In genomic region chr1:39877981-39878380, GRCm38 (mm10) we compare ENCODE assay signal across 23 mouse cellular contexts. TPM values are rescaled to one million over a fixed set of nuclear protein-coding genes. Genes with fewer than 3 reads are reported as not detected.
DNase-seq lines count a peak whose midpoint lies in the region; ATAC-seq lines count a peak whose summit lies in the region.
"Had no signal": no experiment of that assay in that cellular context is flagged by ENCODE, and none has a peak within 500 bp of the region (broad histone marks: within the 10 kb centered on the region; RNA-seq: fewer than 3 reads in every experiment).

No protein-coding gene starts in this region.

- peak; percentile 77 for DNase-seq in heart, adult 11 months
- no peak for DNase-seq in heart, postnatal 36 days
- DNase-seq in kidney, postnatal 25 days, result no peak
- no peak for DNase-seq in forebrain, embryonic 11.5 days (ENCODE audit: low spot score)
- DNase-seq: adrenal gland, postnatal 10 days; cerebellum, adult 2 months; cerebellum, postnatal 25 days; gastrocnemius, postnatal 25 days; kidney, postnatal 10 days; lung, postnatal 4 days; right cerebral cortex, adult 18-20 months; right cerebral cortex, postnatal 4 days; thymus, postnatal 14 days had no signal

- H3K27me3 ChIP-seq in kidney, embryonic 15.5 days, result no peaks in the 10 kb centered on the region
- H3K27me3 ChIP-seq in midbrain, embryonic 15.5 days (replicated peaks), result no peaks in the 10 kb centered on the region
- H3K27me3 ChIP-seq in forebrain, embryonic 11.5 days (ENCODE audit: control insufficient read depth, insufficient read depth, low read length), result no peaks in the 10 kb centered on the region
- H3K27me3 ChIP-seq: embryonic facial prominence, embryonic 13.5 days; forebrain, embryonic 15.5 days; neural tube, embryonic 15.5 days had no signal

- H3K4me2 ChIP-seq in kidney, embryonic 15.5 days, result 0 out of 2 replicates have a peak overlapping the region, but pooled peaks have one; percentile 10
- no peak overlapping the region for H3K4me2 ChIP-seq in midbrain, embryonic 15.5 days
- H3K4me2 ChIP-seq in forebrain, embryonic 11.5 days (ENCODE audit: low read depth, low read length, severe bottlenecking), result no peak overlapping the region
- H3K4me2 ChIP-seq: embryonic facial prominence, embryonic 13.5 days; forebrain, embryonic 15.5 days; hindbrain, embryonic 14.5 days; neural tube, embryonic 15.5 days had no signal

- H3K4me1 ChIP-seq in kidney, embryonic 15.5 days, result peaks cover 10% of the 10 kb centered on the region
- peaks cover 11% of the 10 kb centered on the region for H3K4me1 ChIP-seq in brown adipose tissue, adult 24 weeks (ENCODE audit: control insufficient read depth, insufficient read depth, insufficient read length, low read length)
- no peaks in the 10 kb centered on the region for H3K4me1 ChIP-seq in midbrain, embryonic 15.5 days
- H3K4me1 ChIP-seq in forebrain, embryonic 11.5 days (replicated peaks; ENCODE audit: control insufficient read depth, insufficient read depth, low read length), result no peaks in the 10 kb centered on the region
- H3K4me1 ChIP-seq: forebrain, embryonic 15.5 days; neural tube, embryonic 15.5 days had no signal

- H3K9me3 ChIP-seq in kidney, embryonic 15.5 days (replicated peaks), result no peaks in the 10 kb centered on the region
- H3K9me3 ChIP-seq in midbrain, embryonic 15.5 days, result no peaks in the 10 kb centered on the region
- H3K9me3 ChIP-seq in forebrain, embryonic 11.5 days (ENCODE audit: control insufficient read depth, low read length), result no peaks in the 10 kb centered on the region
- H3K9me3 ChIP-seq: embryonic facial prominence, embryonic 13.5 days; forebrain, embryonic 15.5 days; neural tube, embryonic 15.5 days had no signal

- H3K4me3 ChIP-seq in kidney, embryonic 15.5 days (replicated peaks), result no peak overlapping the region
- no peak overlapping the region; the same call in 1 of the 2 replicates for H3K4me3 ChIP-seq in brown adipose tissue, adult 24 weeks (ENCODE audit: insufficient read depth, low read depth, low read length)
- no peak overlapping the region for H3K4me3 ChIP-seq in midbrain, embryonic 15.5 days
- no peak overlapping the region for H3K4me3 ChIP-seq in forebrain, embryonic 11.5 days (ENCODE audit: low read depth, low read length)
- H3K4me3 ChIP-seq: embryonic facial prominence, embryonic 13.5 days; forebrain, embryonic 15.5 days; neural tube, embryonic 15.5 days had no signal

- peak overlapping the region; percentile 54; the same call in 1 of the 2 replicates for H3K27ac ChIP-seq in kidney, embryonic 15.5 days
- H3K27ac ChIP-seq in brown adipose tissue, adult 24 weeks (replicated peaks; ENCODE audit: low read depth, low read length), result peak overlapping the region; percentile 76
- no peak overlapping the region for H3K27ac ChIP-seq in midbrain, embryonic 15.5 days
- no peak overlapping the region for H3K27ac ChIP-seq in forebrain, embryonic 11.5 days (ENCODE audit: low read depth, low read length)
- H3K27ac ChIP-seq: embryonic facial prominence, embryonic 13.5 days; forebrain, embryonic 15.5 days; hindbrain, embryonic 14.5 days; neural tube, embryonic 15.5 days had no signal

- no peak overlapping the region for H3K9ac ChIP-seq in kidney, embryonic 15.5 days
- H3K9ac ChIP-seq in midbrain, embryonic 15.5 days, result no peak overlapping the region
- no peak overlapping the region for H3K9ac ChIP-seq in forebrain, embryonic 11.5 days (ENCODE audit: low read length)
- H3K9ac ChIP-seq: embryonic facial prominence, embryonic 13.5 days; forebrain, embryonic 15.5 days; hindbrain, embryonic 14.5 days; neural tube, embryonic 15.5 days had no signal

- intact Hi-C loops in heart, postnatal 36 days (cut with DNase I), result no loop called here

- ATAC-seq in kidney, embryonic 15.5 days (replicated peaks; ENCODE audit: low FRiP score), result no peak
- ATAC-seq in midbrain, embryonic 15.5 days (replicated peaks), result no peak
- no peak for ATAC-seq in forebrain, embryonic 11.5 days (replicated peaks; ENCODE audit: low FRiP score)
- ATAC-seq: activated CD4-positive, CD25-positive, alpha-beta regulatory T cell, adult 4 months; forebrain, embryonic 15.5 days; inflammation-experienced regulatory T-cells, adult 6 months; midbrain, embryonic 16.5 days had no signal

- 45% methylated on average over 3 of the region's 3 CpGs for WGBS in kidney, embryonic 15.5 days
- 78% methylated on average over 3 of the region's 3 CpGs for WGBS in midbrain, embryonic 15.5 days
- WGBS in forebrain, embryonic 11.5 days, result 77% methylated on average over 3 of the region's 3 CpGs

- H3K36me3 ChIP-seq in kidney, embryonic 15.5 days, result no peaks in the 10 kb centered on the region
- no peaks in the 10 kb centered on the region for H3K36me3 ChIP-seq in midbrain, embryonic 15.5 days (replicated peaks)
- H3K36me3 ChIP-seq in forebrain, embryonic 11.5 days (ENCODE audit: control insufficient read depth, insufficient read depth, low read length), result no peaks in the 10 kb centered on the region
- H3K36me3 ChIP-seq: embryonic facial prominence, embryonic 13.5 days; forebrain, embryonic 15.5 days; neural tube, embryonic 15.5 days had no signal

RNA-seq across cellular contexts. Expression of gene Map4k4, which starts 22.7 kb away (rescaled TPM):
- total RNA-seq in heart, postnatal 36 days (2021), result 100 to 1,000 TPM; 158 to 163 TPM
- 31.0 and 33.5 TPM in 2 replicates for polyA plus RNA-seq in kidney, embryonic 15.5 days (2015; fragmentation: Nextera tagmentation; extraction: Ambion mirVana)
- polyA plus RNA-seq in brown adipose tissue, adult 24 weeks (2012; ENCODE audit: insufficient read depth, insufficient read length, missing spikeins), result 51.3 and 54.7 TPM in 2 replicates
- 46.5 and 55.2 TPM in 2 replicates for polyA plus RNA-seq in midbrain, embryonic 15.5 days (2015; fragmentation: Nextera tagmentation; extraction: Ambion mirVana)
- 52.4 and 58.2 TPM in 2 replicates for polyA plus RNA-seq in forebrain, embryonic 11.5 days (2014; fragmentation: Nextera tagmentation; extraction: Ambion mirVana)

Comparison
In these comparisons a context has a peak if more than half of its experiments do, and no peak if none do; other contexts are left out.
1. H3K27ac ChIP-seq: peak in kidney, embryonic 15.5 days (single experiment) and brown adipose tissue, adult 24 weeks (single experiment); none in midbrain, embryonic 15.5 days (single experiment) and forebrain, embryonic 11.5 days (single experiment).